Mouse (Mus musculus) lung, postnatal 0 days (tissue): Measurements from ENCODE around the gene RPS10-NUDT3.

Experiments used
- CTCF ChIP-seq: IDR thresholded peaks from 2 replicates; pipeline ENCODE4 v1.5.1; 2016; ENCODE audit warnings: antibody characterized with exemption, mild to moderate bottlenecking
- EP300 ChIP-seq: IDR thresholded peaks from 2 replicates; pipeline ENCODE4 v1.6.1; 2016; ENCODE audit warnings: antibody characterized with exemption, mild to moderate bottlenecking, control low read depth

DNA sequence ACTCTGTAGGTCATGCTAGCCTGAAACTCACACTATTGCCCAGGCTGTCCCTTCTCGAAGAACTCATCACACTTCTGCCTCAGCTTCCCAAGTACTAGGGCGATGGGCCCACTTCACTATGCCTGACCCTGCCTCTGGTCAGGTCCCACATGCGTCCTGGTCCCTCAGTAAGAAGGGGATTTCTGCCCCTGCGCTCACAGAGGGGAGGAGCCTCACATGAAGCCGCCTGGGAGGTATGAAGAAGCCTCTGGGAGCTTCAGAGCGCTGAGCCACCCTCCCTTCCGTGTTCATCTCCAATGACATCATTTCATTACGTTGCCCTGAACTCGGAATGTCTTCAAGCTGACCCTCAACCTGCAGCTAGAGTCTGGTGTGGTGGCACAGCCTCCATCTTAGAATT lies 8.7 kb upstream of the RPS10-NUDT3 start:
- TF ChIP-seq EP300: no peak
- no peak for TF ChIP-seq CTCF
